Mouse (Mus musculus) C2C12 (cell line): ENCODE measurements at regions not wholly inside any gene's neighbourhood (a gene's known extent, or its start where the extent isn't known, plus 50 kb on each side); places are given as distances from the start of the nearest gene placed in this dataset.

ENCODE experiments used
- H3K27me3 ChIP-seq: one replicate; pipeline ENCODE4 v1.6.1; 2011; ENCODE audit not compliant: control insufficient read depth, insufficient read depth, insufficient read length
- H3K36me3 ChIP-seq: one replicate; pipeline ENCODE4 v1.6.1; 2011; ENCODE audit not compliant: control insufficient read depth, insufficient read depth
- H3K4me3 ChIP-seq: one replicate; pipeline ENCODE4 v1.5.1; 2011; ENCODE audit warnings: mild to moderate bottlenecking, control low read depth; ENCODE audit not compliant: poor library complexity, insufficient read depth, severe bottlenecking
- H3K79me2 ChIP-seq: one replicate; pipeline ENCODE4 v1.6.1; 2011; ENCODE audit not compliant: control insufficient read depth, insufficient read depth
- H3K79me3 ChIP-seq: one replicate; pipeline ENCODE4 v1.6.1; 2011; ENCODE audit warnings: low read depth, control low read depth
- H3ac ChIP-seq: one replicate; pipeline ENCODE3; 2011; ENCODE audit warnings: low read depth; ENCODE audit not compliant: control insufficient read depth, insufficient read length
- CEBPB ChIP-seq: IDR thresholded peaks from one replicate; pipeline ENCODE4 v1.6.1; 2011; ENCODE audit warnings: low read depth, mild to moderate bottlenecking, control low read depth, moderate library complexity
- CTCF ChIP-seq: IDR thresholded peaks from one replicate; pipeline ENCODE4 v1.5.1; 2011; ENCODE audit not compliant: control insufficient read depth, insufficient read depth, insufficient read length
- FOSL1 ChIP-seq: IDR thresholded peaks from one replicate; pipeline ENCODE4 v1.8.0; 2011; ENCODE audit warnings: mild to moderate bottlenecking, low read length; ENCODE audit not compliant: poor library complexity, insufficient read depth, severe bottlenecking
- MAX ChIP-seq: IDR thresholded peaks from one replicate; pipeline ENCODE4 v1.6.1; 2011; ENCODE audit warnings: mild to moderate bottlenecking, control low read depth
- MYOD1 ChIP-seq: IDR thresholded peaks from one replicate; pipeline ENCODE4 v1.6.1; 2011; ENCODE audit warnings: low read depth; ENCODE audit not compliant: control insufficient read depth, insufficient read length
- MYOG ChIP-seq: IDR thresholded peaks from one replicate; pipeline ENCODE4 v1.6.1; 2011; ENCODE audit not compliant: control insufficient read depth, insufficient read length; ENCODE audit errors: extremely low read depth
- USF1 ChIP-seq: IDR thresholded peaks from one replicate; pipeline ENCODE4 v1.6.1; 2011; ENCODE audit warnings: low read depth, mild to moderate bottlenecking, control low read depth, moderate library complexity

DNA sequence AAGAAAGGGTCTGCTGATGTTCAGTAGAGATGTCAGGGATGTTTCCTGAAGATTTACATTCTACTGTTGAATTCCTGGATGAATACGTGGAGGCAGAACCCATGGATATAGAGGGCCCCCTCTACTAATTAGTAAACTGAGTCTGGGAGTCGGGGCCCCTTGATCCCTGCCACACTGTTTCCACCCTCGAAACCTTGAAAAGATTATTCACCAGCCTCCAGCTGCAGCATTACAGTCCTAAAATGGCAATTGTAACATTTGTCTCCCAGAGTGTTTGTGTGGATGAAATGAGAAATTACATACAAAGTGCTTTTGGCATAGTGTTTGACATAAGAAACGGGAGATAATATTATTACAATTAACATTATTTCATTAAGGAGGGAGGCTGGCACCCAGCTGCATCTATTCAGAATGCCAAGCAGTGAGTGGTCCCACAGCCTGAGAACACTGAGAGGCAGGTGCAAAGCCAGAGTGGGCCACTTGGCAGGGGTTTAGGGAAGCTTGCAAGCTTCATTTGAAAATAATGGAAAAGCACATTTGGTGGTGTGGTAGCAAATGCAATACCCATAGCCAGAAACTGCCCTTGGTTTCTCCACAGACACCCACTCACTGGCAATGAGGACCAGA lies 2490.9 kb upstream of the 5930422O12Rik start:
- Histone ChIP-seq H3K79me3 (no peaks in the 10 kb centered on the region), H3K79me2 (no peaks in the 10 kb centered on the region), H3ac (no peak overlapping the region), H3K36me3 (no peaks in the 10 kb centered on the region), H3K27me3 (no peaks in the 10 kb centered on the region), H3K4me3 (no peak overlapping the region)
- TF ChIP-seq FOSL1, result no peak
- TF ChIP-seq MYOD1, result no peak
- no peak for TF ChIP-seq CTCF
- no peak for TF ChIP-seq MAX
- no peak for TF ChIP-seq CEBPB
- TF ChIP-seq MYOG, result no peak
- TF ChIP-seq USF1, result no peak

DNA sequence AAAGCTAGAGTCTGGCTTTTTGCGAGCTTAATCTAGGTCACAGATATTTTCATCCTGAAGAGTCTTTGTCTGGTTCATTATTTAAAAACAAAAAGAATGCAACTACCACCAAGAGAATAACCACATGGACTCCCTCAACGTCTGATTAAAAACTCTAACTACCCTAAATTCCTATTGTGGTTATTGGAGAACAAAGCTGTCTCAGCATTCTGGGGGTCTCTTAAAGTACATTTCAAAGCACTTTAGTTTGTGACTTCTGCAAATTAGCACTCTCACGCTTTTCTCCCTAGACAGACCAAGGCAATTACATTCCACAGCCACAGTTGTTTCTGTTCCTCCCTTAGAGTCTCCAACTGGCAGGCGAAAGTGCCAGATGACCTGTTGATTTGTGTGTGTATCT lies 2487.6 kb upstream of the 5930422O12Rik start:
- TF ChIP-seq CEBPB, result no peak
- H3ac ChIP-seq, result no peak overlapping the region
- H3K4me3 ChIP-seq, result no peak overlapping the region
- no peaks in the 10 kb centered on the region for H3K79me2 ChIP-seq
- no peaks in the 10 kb centered on the region for H3K79me3 ChIP-seq
- no peaks in the 10 kb centered on the region for H3K36me3 ChIP-seq
- no peaks in the 10 kb centered on the region for H3K27me3 ChIP-seq

DNA sequence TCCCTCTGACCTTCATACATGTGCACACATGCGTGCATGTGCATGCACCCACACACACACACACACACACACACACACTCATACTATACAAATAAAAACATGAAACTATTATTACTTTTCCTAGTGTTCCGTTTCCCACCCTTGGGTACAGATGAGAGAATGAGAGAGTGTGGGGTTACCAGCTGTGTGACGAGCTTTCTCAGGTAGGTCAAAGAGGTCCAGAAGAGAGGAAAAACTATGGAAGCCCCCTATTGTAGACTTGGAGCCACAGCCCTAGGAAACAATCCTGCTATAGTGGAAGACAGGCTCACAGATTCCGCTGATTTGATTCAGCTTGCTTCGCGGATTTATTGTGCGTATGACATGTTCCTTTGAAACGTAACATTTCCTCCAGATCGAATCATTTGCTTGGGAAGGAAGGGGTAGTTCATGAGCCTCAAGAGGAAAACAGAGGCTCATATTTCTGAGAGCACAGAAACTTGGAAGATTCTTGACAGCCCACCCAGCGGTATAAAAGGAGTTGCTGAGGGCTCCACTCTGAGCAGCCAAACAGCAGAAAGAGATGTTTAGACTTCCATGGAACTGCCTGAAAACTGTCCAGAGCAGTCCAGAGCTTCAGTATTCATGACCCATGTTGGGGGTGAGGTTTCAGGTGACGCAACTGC lies 2486.9 kb upstream of the 5930422O12Rik start:
- no peaks in the 10 kb centered on the region for H3K79me2 ChIP-seq
- H3ac ChIP-seq, result no peak overlapping the region
- no peaks in the 10 kb centered on the region for H3K27me3 ChIP-seq
- no peaks in the 10 kb centered on the region for H3K79me3 ChIP-seq
- no peak overlapping the region for H3K4me3 ChIP-seq
- TF ChIP-seq MAX (no peak), CEBPB (no peak), USF1 (no peak), MYOG (no peak), MYOD1 (no peak), CTCF (no peak), FOSL1 (no peak)
- no peaks in the 10 kb centered on the region for H3K36me3 ChIP-seq

DNA sequence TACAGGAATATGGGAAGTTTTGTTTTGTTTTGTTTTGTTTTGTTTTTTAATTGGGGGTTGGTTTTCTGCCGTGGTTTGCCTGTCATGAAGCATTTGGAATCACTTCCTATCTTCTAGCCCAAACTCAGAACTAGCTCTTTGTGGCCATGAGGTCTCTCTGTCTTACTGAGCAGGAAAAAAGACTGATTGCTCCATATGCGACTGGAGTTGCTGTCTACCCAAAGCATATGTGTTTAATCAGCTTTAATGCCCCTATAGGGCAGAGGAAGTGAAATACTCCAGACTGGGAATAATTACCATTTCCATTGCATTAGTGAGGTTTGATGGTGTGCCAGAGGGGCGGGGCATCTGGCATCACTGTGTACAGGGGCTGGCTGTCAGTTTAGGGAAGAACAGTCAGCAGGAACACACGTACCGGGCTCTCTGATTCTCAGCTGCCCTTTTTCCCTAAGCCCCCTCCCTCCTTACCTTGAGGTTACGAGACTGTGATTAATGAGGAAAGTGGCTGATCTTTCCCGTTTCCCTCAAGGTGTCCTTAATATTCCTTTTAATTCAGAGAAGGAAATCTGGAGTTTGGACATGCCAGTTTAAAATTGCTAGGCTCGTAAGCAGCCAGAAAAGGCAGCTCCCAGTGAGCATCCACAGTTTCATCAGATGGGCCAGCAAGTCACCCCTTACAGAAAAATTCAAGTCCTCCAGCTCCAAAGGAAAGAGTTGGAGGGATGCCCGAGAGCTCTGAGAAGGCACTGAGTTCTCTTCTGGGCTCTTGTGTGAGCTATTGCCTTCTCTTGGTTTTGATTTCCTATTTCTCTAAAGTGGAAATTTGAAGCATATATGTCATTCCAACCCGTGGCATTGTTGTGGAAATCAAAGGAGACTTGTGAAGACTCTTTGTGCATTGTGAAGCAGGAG lies 2482.1 kb upstream of the 5930422O12Rik start:
- no peaks in the 10 kb centered on the region for H3K27me3 ChIP-seq
- TF ChIP-seq MAX (no peak), CTCF (no peak)
- no peaks in the 10 kb centered on the region for H3K36me3 ChIP-seq
- H3K79me3 ChIP-seq, result no peaks in the 10 kb centered on the region
- H3K4me3 ChIP-seq, result no peak overlapping the region
- no peak overlapping the region for H3ac ChIP-seq
- no peaks in the 10 kb centered on the region for H3K79me2 ChIP-seq

DNA sequence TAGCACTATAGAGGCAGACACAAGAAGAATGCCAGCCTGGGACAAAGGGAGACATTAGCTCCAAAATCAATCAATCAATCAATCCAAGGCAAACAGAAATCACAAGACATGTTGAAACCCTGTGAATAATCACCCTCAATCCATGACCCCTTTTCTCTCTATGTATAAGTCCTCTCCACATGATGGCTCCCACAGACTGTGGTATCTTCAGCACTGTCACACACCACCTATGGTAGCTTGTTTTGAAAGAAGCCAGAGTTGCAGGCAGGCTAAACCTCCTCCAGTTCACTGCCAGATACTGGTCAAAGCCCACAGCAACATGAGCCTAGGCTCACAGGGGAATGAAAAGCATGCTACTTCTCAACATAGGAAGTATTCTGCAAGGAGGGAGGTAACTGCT lies 2475.7 kb upstream of the 5930422O12Rik start:
- no peaks in the 10 kb centered on the region for H3K36me3 ChIP-seq
- TF ChIP-seq MYOD1 (no peak), MAX (no peak), CTCF (no peak), CEBPB (no peak), MYOG (no peak), USF1 (no peak), FOSL1 (no peak)
- H3K79me2 ChIP-seq, result no peaks in the 10 kb centered on the region
- H3K27me3 ChIP-seq, result no peaks in the 10 kb centered on the region
- H3K79me3 ChIP-seq, result no peaks in the 10 kb centered on the region
- H3K4me3 ChIP-seq, result no peak overlapping the region
- no peak overlapping the region for H3ac ChIP-seq
